12 mouse cellular contexts compared by ENCODE assay signal in the genomic region with DNA sequence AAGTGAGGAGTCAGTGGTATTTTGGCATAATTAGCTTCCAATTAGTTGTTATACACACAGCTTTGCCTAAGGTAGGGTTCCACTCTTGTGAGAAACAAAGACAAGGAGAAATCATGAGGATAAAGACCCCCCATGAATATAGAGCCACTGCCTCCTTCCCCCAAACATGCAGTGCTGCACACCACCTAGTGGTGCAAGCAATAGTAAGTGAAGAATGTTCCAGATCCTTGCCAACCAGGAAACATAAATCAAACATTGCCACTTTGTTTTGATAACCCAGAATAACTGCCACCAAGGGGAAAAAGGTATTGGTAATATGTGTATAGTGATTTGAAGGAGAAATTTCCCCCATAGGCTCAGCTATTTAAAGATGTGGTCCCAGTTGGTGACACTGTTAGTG. TPM values are rescaled to one million over a fixed set of nuclear protein-coding genes. Genes with fewer than 3 reads are reported as not detected.
DNase-seq lines count a peak whose midpoint lies in the region; ATAC-seq and TF ChIP-seq lines count a peak whose summit lies in the region.
"Had no signal": no experiment of that assay in that cellular context is flagged by ENCODE, and none has a peak within 500 bp of the region (broad histone marks: within the 10 kb centered on the region; RNA-seq: fewer than 3 reads in every experiment).

No protein-coding gene starts in this region.

- no peak for TF ChIP-seq EP300 in liver, embryonic 14.5 days (IDR thresholded peaks at IDR 0.05; ENCODE audit: low read depth)
- TF ChIP-seq EP300 in CH12.LX (IDR thresholded peaks at IDR 0.05; ENCODE audit: low read length), result no peak
- TF ChIP-seq EP300 in stomach, postnatal 0 days (optimal IDR thresholded peaks at IDR 0.05), result no peak

- DNase-seq in liver, embryonic 14.5 days (ENCODE audit: low read depth in 3 of 3, low spot score in 3 of 3), result no peak
- DNase-seq in liver, result no peak
- DNase-seq in CH12.LX (ENCODE audit: extremely low read depth), result no peak
- DNase-seq in stomach, postnatal 0 days (ENCODE audit: low spot score), result no peak
- no peak for DNase-seq in left cerebral cortex, postnatal 10 days (ENCODE audit: extremely low spot score in 1 of 2, low spot score in 2 of 2)
- DNase-seq in urinary bladder, postnatal 36 days (ENCODE audit: low spot score in 2 of 2), result no peak
- DNase-seq: cerebellum, postnatal 10 days had no signal

- H3K36me3 ChIP-seq in liver, embryonic 14.5 days (replicated peaks; ENCODE audit: control insufficient read depth, insufficient read depth, low read depth), result no peaks in the 10 kb centered on the region
- H3K36me3 ChIP-seq in CH12.LX (replicated peaks in 1 of 2; ENCODE audit: control insufficient read depth in 1 of 2, insufficient read depth in 1 of 2, low read length in 1 of 2), result no peaks in the 10 kb centered on the region
- no peaks in the 10 kb centered on the region for H3K36me3 ChIP-seq in stomach, postnatal 0 days (ENCODE audit: control insufficient read depth, insufficient read depth, low read length)
- H3K36me3 ChIP-seq: heart, embryonic 15.5 days; limb, embryonic 13.5 days; neural tube, embryonic 12.5 days had no signal

- peak; percentile 60 for TF ChIP-seq RAD21 in CH12.LX (IDR thresholded peaks at IDR 0.05; ENCODE audit: low read depth, low read length)

- H3K79me2 ChIP-seq in CH12.LX (replicated peaks; ENCODE audit: control insufficient read depth, extremely low read depth, insufficient read depth, poor library complexity, severe bottlenecking), result no peaks in the 10 kb centered on the region

- H3K4me3 ChIP-seq in liver, embryonic 14.5 days (ENCODE audit: insufficient read depth in 1 of 2, low read depth in 2 of 2, low read length in 2 of 2), result no peak overlapping the region
- no peak overlapping the region for H3K4me3 ChIP-seq in CH12.LX (replicated peaks in 1 of 3; ENCODE audit: low read depth in 2 of 3, low read length in 2 of 3, poor library complexity in 1 of 3)
- no peak overlapping the region for H3K4me3 ChIP-seq in stomach, postnatal 0 days (ENCODE audit: low read depth, low read length)
- H3K4me3 ChIP-seq: heart, embryonic 15.5 days; limb, embryonic 13.5 days; neural tube, embryonic 12.5 days had no signal

- dilution Hi-C loops in CH12.LX (cut with MboI; ENCODE audit: extremely low pct_ligation_motif_present, extremely low pct_unique_long_range_greater_than_20kb, low sequenced_read_pairs), result no loop called here

- H3K4me2 ChIP-seq in liver, embryonic 14.5 days (ENCODE audit: low read depth), result no peak overlapping the region
- H3K4me2 ChIP-seq in CH12.LX (ENCODE audit: insufficient read depth, low read depth, poor library complexity, severe bottlenecking), result no peak overlapping the region; the same call in 1 of the 2 replicates
- no peak overlapping the region for H3K4me2 ChIP-seq in stomach, postnatal 0 days (replicated peaks; ENCODE audit: low read depth)
- H3K4me2 ChIP-seq: heart, embryonic 15.5 days; limb, embryonic 13.5 days; midbrain, embryonic 11.5 days; neural tube, embryonic 12.5 days had no signal

- in situ Hi-C loops in CH12.LX (cut with MboI; ENCODE audit: low pct_ligation_motif_present, low pct_unique_long_range_greater_than_20kb, low sequenced_read_pairs), result loop anchor here (25.0 kb wide), 3 partner anchors 148 to 348 kb away; no protein-coding TSS in a partner anchor

- TF ChIP-seq CTCF in liver, embryonic 14.5 days (IDR thresholded peaks at IDR 0.05; ENCODE audit: low read depth), result 0 out of 2 replicates have a peak, but pooled peaks have one; percentile 10
- TF ChIP-seq CTCF in CH12.LX (conservative IDR thresholded peaks at IDR 0.05 in 1 of 2, IDR thresholded peaks at IDR 0.05 in 1 of 2; ENCODE audit: low read depth in 2 of 2, low read length in 2 of 2), result peak in 1 of 2 experiments; percentile 62; a peak in 2 of 4 replicates
- peak; percentile 59 for TF ChIP-seq CTCF in stomach, postnatal 0 days (IDR thresholded peaks at IDR 0.05; ENCODE audit: low read depth)

- 0 out of 4 replicates have a peak, but pooled peaks cover 0 to 2% of the 10 kb centered on the region in 2 experiments for H3K4me1 ChIP-seq in liver, embryonic 14.5 days (replicated peaks; ENCODE audit: control insufficient read depth in 2 of 2, insufficient read depth in 2 of 2, low read length in 1 of 2)
- H3K4me1 ChIP-seq in CH12.LX (ENCODE audit: control insufficient read depth in 1 of 2, insufficient read depth in 2 of 2), result no peaks in the 10 kb centered on the region
- no peaks in the 10 kb centered on the region for H3K4me1 ChIP-seq in stomach, postnatal 0 days (replicated peaks; ENCODE audit: control insufficient read depth, insufficient read depth)
- H3K4me1 ChIP-seq: heart, embryonic 15.5 days; limb, embryonic 13.5 days; neural tube, embryonic 12.5 days had no signal

- H3K27me3 ChIP-seq in liver, embryonic 14.5 days (ENCODE audit: control insufficient read depth, insufficient read depth, low read length), result no peaks in the 10 kb centered on the region
- no peaks in the 10 kb centered on the region for H3K27me3 ChIP-seq in CH12.LX (replicated peaks)
- H3K27me3 ChIP-seq in stomach, postnatal 0 days (ENCODE audit: control insufficient read depth, insufficient read depth, low read length), result no peaks in the 10 kb centered on the region
- H3K27me3 ChIP-seq: heart, embryonic 15.5 days; limb, embryonic 13.5 days; neural tube, embryonic 12.5 days had no signal

- no peak overlapping the region for H3K27ac ChIP-seq in liver, embryonic 14.5 days
- no peak overlapping the region for H3K27ac ChIP-seq in CH12.LX (ENCODE audit: insufficient read depth, low read depth)
- no peak overlapping the region for H3K27ac ChIP-seq in stomach, postnatal 0 days (replicated peaks)
- H3K27ac ChIP-seq: heart, embryonic 15.5 days; limb, embryonic 13.5 days; neural tube, embryonic 12.5 days had no signal

- intact Hi-C loops in left cerebral cortex, postnatal 10 days (cut with DNase I), result no loop called here

- no peak overlapping the region for H3K9ac ChIP-seq in liver, embryonic 14.5 days (replicated peaks)
- no peak overlapping the region for H3K9ac ChIP-seq in CH12.LX (ENCODE audit: insufficient read depth, low read depth)
- no peak overlapping the region for H3K9ac ChIP-seq in stomach, postnatal 0 days (ENCODE audit: low read length)
- H3K9ac ChIP-seq: heart, embryonic 15.5 days; limb, embryonic 13.5 days; neural tube, embryonic 12.5 days had no signal

- no peaks in the 10 kb centered on the region for H3K9me3 ChIP-seq in liver, embryonic 14.5 days (ENCODE audit: control insufficient read depth, low read length)
- H3K9me3 ChIP-seq in CH12.LX (replicated peaks; ENCODE audit: low read length), result no peaks in the 10 kb centered on the region
- H3K9me3 ChIP-seq in stomach, postnatal 0 days (ENCODE audit: control insufficient read depth, low read length), result no peaks in the 10 kb centered on the region
- H3K9me3 ChIP-seq: heart, embryonic 15.5 days; limb, embryonic 13.5 days; neural tube, embryonic 12.5 days had no signal

- no peak for TF ChIP-seq POLR2A in CH12.LX (IDR thresholded peaks at IDR 0.05; ENCODE audit: low read depth, low read length)

- no peak for ATAC-seq in liver, embryonic 14.5 days (ENCODE audit: insufficient read depth)
- ATAC-seq in common myeloid progenitor, adult 5-6 weeks (replicated peaks; ENCODE audit: low read depth, poor library complexity, severe bottlenecking), result peak; percentile 66
- no peak for ATAC-seq in stomach, postnatal 0 days (ENCODE audit: low FRiP score, low TSS enrichment)

TF ChIP-seq in CH12.LX, 34 proteins besides CTCF, POLR2A, EP300 and RAD21:
- TF ChIP-seq ETS1 (conservative IDR thresholded peaks at IDR 0.05; ENCODE audit: low read depth, low read length) (no peak), SMC3 (IDR thresholded peaks at IDR 0.05; ENCODE audit: low read depth, low read length) (peak; percentile 53), USF2 (conservative IDR thresholded peaks at IDR 0.05; ENCODE audit: low read depth, low read length) (no peak), MYC (IDR thresholded peaks at IDR 0.05; ENCODE audit: low read depth, low read length) (no peak), MAZ (IDR thresholded peaks at IDR 0.05; ENCODE audit: low read depth, low read length) (no peak)

RNA-seq across cellular contexts. Expression of a gene that starts 11.8 kb away (rescaled TPM):
- polyA plus RNA-seq in liver, embryonic 14.5 days (2012; rRNA removed), result 0.49 TPM in 2 replicates
- polyA plus RNA-seq in liver, embryonic 14.5 days (2014; fragmentation: Nextera tagmentation; extraction: Ambion mirVana), result 0.28 and 0.56 TPM in 2 replicates
- total RNA-seq in CH12.LX (2012; rRNA removed), result 1.0 and 1.2 TPM in 2 replicates
- total RNA-seq in CH12.LX (2014; rRNA removed), result 2.7 and 4.3 TPM in 2 replicates
- 1.3 and 1.4 TPM in 2 replicates for polyA plus RNA-seq in CH12.LX (2012; ENCODE audit: insufficient read length, low read depth)
- total RNA-seq in common myeloid progenitor, adult 5-6 weeks (2017), result 0.58 and 1.1 TPM in 2 replicates
- polyA plus RNA-seq in stomach, postnatal 0 days (2015; fragmentation: Nextera tagmentation; extraction: Ambion mirVana), result 0.44 and 0.45 TPM in 2 replicates
- total RNA-seq in left cerebral cortex, postnatal 10 days (2021), result 1 to 10 TPM in 1 of 2 experiments, under 1 TPM in 1; 0.85 to 1.4 TPM
